Mouse (Mus musculus): ENCODE measurements around the gene Cebpg. TPM values are rescaled to one million over a fixed set of nuclear protein-coding genes. Genes with fewer than 3 reads are reported as not detected.

Gene Cebpg
- polyA plus RNA-seq (2012; rRNA removed; ENCODE audit: low replicate concordance), result 14.5 and 18.5 TPM in 2 replicates

DNA sequence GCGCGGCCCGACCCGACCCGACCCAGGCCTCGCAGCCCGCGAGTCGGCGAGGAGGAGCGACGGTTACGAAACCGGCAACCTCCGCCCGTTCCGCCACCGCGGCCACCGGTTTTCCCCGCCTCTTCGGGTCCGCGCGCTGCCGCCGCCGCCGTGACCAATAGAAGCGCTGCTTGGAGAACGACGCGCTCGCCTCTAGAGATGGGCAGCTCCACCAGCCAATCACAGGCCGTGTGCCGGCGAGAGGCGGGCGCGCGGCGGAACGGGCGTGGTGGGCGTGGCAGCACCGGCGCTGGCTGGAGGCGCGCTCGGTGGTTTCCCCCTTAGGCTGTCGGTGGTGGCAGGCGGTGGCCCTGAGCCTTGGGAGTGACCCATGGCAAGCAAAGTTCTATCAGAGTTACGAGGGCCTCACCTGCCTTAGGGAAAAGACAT is at the start of gene Cebpg:
TSS of gene Cebpg (minus strand) at position 138 of the 429 bp plus-strand sequence.

Other genes with a start within 250 kb of the Cebpg start
- gene Chst8, start 243.9 kb downstream of the Cebpg start, polyA plus RNA-seq (2012; rRNA removed; ENCODE audit: low replicate concordance), result 1.9 and 2.6 TPM in 2 replicates
- 139 and 142 TPM in 2 replicates for gene Pepd, start 144.2 kb downstream of the Cebpg start, polyA plus RNA-seq (2012; rRNA removed; ENCODE audit: low replicate concordance)
- 254 and 459 TPM in 2 replicates for gene Cebpa, start 62.7 kb upstream of the Cebpg start, polyA plus RNA-seq (2012; rRNA removed; ENCODE audit: low replicate concordance)
- gene Slc7a10, start 129.8 kb upstream of the Cebpg start, polyA plus RNA-seq (2012; rRNA removed; ENCODE audit: low replicate concordance), result 151 and 663 TPM in 2 replicates
- 16.9 and 45.6 TPM in 2 replicates for gene Lrp3, start 158.9 kb upstream of the Cebpg start, polyA plus RNA-seq (2012; rRNA removed; ENCODE audit: low replicate concordance)